Mouse (Mus musculus) gastrocnemius, adult 2 months (tissue): Measurements from ENCODE around the gene Olfr545. TPM values are rescaled to one million over a fixed set of nuclear protein-coding genes. Genes with fewer than 3 reads are reported as not detected.
A peak's percentile ranks its signal among the peaks of the same experiment; 100 is the strongest.
"Not testable (repeated sequence)": the region's sequence is repeated elsewhere in the genome, so short reads cannot be mapped to it uniquely, and the experiment has no call there.

ENCODE experiments used
- DNase-seq: peaks from one replicate; pipeline ENCODE4 v3.0.0; 2022
- H3K27ac ChIP-seq: fragments of 200-600 bp; 2 replicates; pipeline ENCODE4 v1.8.1; 2022; ENCODE audit warnings: mild to moderate bottlenecking
- H3K4me3 ChIP-seq: fragments of 200-600 bp; 2 replicates; pipeline ENCODE4 v1.8.1; 2022; ENCODE audit warnings: mild to moderate bottlenecking, moderate library complexity
- CTCF ChIP-seq: fragments of 200-600 bp; IDR thresholded peaks from 2 replicates; pipeline ENCODE4 v1.8.1; 2022; ENCODE audit warnings: antibody characterized with exemption, mild to moderate bottlenecking, moderate library complexity
- intact Hi-C: fragments of 180-260 bp; cut with DNase I; formaldehyde crosslinking; loops from one replicate; pipeline ENCODE4 v1.15.1; 2025
- total RNA-seq, 2 experiments: library from RNA; stranded (reverse); gene quantifications; 2 replicates each; pipeline ENCODE4 v1.2.3; 2021

Olfr545 gene
- total RNA-seq, 2 experiments from 2014 or later: not detected

GRCm38 (mm10) chr7:102506848-102507247 lies 7.5 kb upstream of the Olfr545 start:
- intact Hi-C loops: no loop called here
- DNase-seq: peak; percentile 72
- Histone ChIP-seq H3K4me3 (no peak overlapping the region), H3K27ac (no peak overlapping the region)
- TF ChIP-seq CTCF: peak; percentile 92

GRCm38 (mm10) chr7:102501986-102502385 lies 2.6 kb upstream of the Olfr545 start:
- intact Hi-C loops: no loop called here
- Histone ChIP-seq H3K4me3 (no peak overlapping the region), H3K27ac (no peak overlapping the region)
- no peak for TF ChIP-seq CTCF
- DNase-seq: no peak

GRCm38 (mm10) chr7:102494416-102494815 lies 5.0 kb downstream of the Olfr545 start:
- DNase-seq: not testable (repeated sequence)

DNA sequence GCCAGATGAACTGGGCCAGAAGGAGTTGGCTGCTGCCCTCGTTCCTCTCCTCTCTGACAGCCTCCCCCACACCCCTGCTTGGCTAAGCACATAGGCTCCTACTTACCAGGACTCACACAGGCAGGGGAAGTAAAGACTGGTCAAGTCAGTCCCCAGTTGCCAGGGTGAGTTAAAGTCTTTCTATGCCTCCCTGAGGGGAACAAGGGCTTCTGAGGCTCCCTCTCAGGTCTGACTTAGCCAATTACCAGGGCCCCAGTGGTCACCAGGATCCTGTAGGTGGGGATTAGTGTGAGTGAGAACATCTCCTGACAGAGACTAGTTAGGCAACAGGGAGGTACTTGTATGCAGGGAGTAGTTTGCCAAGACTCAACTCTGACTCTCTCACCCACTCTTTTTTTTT lies 11.2 kb downstream of the Olfr545 start, which contains the start of gene Olfr544:
Gene Olfr544 (minus strand): TSS at position 153 of the 400 bp plus-strand sequence.
- H3K4me3 ChIP-seq: no peak within 1 kb of the TSS
- intact Hi-C loops: no loop called here
- no peak for DNase-seq
- H3K27ac ChIP-seq: no peak within 1 kb of the TSS
- no peak for TF ChIP-seq CTCF

More at GRCm38 (mm10) chr7:102494416-102494815, 5.0 kb downstream of the Olfr545 start:
- intact Hi-C loops, H3K4me3 ChIP-seq, H3K27ac ChIP-seq: not testable (repeated sequence)
- peak; percentile 7; the same call in 1 of the 2 replicates for TF ChIP-seq CTCF

DNA sequence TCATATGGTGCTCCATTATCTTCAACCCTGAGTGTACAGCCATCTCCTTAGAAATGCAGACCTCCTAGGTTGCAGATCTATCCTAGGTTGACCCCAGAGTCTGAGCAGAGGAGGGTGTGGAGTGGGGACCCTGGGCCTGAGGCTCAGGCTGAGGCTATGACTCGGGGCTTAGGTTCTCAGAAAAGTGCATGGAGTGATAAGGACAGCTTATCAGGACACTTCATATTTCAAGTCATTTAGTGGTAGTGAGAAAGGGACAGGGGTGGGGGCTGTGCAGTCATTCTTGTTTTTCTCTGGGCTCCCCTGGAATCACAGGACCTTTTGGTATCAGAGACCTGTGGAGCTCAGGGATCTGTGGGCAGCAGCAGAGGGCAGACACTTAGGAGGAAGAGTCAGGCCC lies 13.3 kb downstream of the Olfr545 start:
- intact Hi-C loops: no loop called here
- Histone ChIP-seq H3K27ac (no peak overlapping the region), H3K4me3 (no peak overlapping the region)
- no peak for TF ChIP-seq CTCF
- no peak for DNase-seq

GRCm38 (mm10) chr7:102484766-102485165 lies 14.6 kb downstream of the Olfr545 start:
- H3K4me3 ChIP-seq, DNase-seq, H3K27ac ChIP-seq, intact Hi-C loops: not testable (repeated sequence)

GRCm38 (mm10) chr7:102483665-102484064 lies 15.7 kb downstream of the Olfr545 start:
- Histone ChIP-seq H3K4me3 (no peak overlapping the region), H3K27ac (no peak overlapping the region)
- TF ChIP-seq CTCF: no peak
- DNase-seq: no peak
- intact Hi-C loops: no loop called here

DNA sequence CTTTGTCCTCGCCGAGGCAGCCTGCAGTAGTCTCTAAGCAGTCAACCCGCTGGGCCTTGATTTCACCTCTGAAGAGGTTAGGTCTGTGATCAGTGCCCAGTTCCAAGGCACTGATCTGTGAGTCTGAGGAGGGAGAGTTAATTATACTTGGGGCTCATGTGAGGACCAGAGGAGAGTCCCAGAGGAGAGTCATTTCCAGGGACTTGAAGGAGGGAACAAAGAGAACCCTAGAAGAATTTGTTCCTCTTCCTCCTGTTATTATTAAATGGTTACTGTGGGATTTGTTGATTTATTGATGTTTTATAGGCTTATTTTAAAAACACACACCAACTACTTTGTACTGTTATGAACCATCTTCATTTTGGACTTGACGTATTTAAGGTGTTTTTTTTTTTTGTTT lies 17.8 kb downstream of the Olfr545 start, which contains the start of gene Olfr543:
Gene Olfr543 (minus strand): TSS at position 101 of the 400 bp plus-strand sequence.
- DNase-seq: no peak
- Histone ChIP-seq H3K4me3 (no peak within 1 kb of the TSS), H3K27ac (no peak within 1 kb of the TSS)
- intact Hi-C loops: no loop called here
- TF ChIP-seq CTCF: no peak

GRCm38 (mm10) chr7:102480821-102481220 lies 18.6 kb downstream of the Olfr545 start:
- Histone ChIP-seq H3K27ac (no peak overlapping the region), H3K4me3 (no peak overlapping the region)
- intact Hi-C loops: no loop called here
- DNase-seq: no peak
- TF ChIP-seq CTCF: no peak

DNA sequence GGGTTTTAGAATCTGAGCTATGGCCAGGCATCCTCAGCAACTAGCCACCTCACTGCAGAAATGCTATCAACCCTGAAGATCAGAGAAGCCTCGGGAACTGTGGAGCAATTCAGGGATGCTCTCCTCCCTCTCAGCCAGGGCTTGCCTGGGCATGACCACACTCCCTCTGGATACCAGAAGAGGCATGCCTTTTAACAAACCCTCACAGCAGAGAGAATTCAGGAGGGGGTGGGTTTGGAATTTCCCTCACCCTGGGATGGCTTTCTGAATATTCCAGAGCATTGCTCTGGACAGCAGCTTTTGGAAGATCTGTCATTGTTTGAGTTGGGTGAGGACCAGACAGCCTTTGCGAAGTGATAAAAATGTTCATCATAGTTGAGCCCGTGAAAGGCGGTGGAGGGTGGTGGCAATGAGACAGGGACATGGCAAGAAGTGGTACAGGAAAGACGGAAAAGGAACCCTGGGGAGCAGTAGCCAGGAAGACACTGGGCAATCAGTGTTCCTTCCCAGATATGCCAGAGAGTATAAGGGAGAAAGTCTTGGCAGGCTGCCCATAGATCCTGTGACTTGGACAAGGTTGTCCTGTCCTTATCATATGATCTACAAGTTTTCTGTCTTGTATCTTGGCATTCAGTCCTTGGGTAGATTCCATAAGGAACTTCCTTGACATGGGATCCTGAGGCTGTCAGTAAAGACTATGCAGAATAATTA lies 19.9 kb downstream of the Olfr545 start:
- Histone ChIP-seq H3K27ac (no peak overlapping the region), H3K4me3 (no peak overlapping the region)
- intact Hi-C loops: no loop called here
- DNase-seq: no peak
- no peak for TF ChIP-seq CTCF

DNA sequence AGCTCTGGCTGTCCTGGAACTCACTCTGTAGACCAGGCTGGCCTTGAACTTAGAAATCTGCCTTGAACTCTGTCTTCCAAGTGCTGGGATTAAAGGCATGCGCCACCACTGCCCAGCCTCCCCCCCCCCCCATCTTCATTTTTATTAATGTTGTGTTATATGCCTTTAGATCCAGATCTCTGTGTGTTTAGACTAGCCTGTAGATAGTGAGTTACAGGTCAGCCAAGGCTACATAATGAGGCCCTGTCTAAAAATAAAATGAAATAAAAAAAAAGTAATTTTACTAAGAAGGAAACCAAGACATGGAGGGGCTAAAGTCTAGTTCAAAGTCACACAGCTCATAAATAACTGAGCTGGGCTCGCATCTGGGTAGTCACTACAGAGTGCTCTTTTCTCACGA lies 20.4 kb downstream of the Olfr545 start:
- no peak overlapping the region for H3K27ac ChIP-seq
- intact Hi-C loops: no loop called here
- no peak for TF ChIP-seq CTCF
- no peak for DNase-seq
- H3K4me3 ChIP-seq: no peak overlapping the region

GRCm38 (mm10) chr7:102478425-102478824 lies 20.9 kb downstream of the Olfr545 start:
- TF ChIP-seq CTCF: no peak
- no peak for DNase-seq
- H3K27ac ChIP-seq: no peak overlapping the region
- intact Hi-C loops: no loop called here
- H3K4me3 ChIP-seq: no peak overlapping the region

- no peak for DNase-seq
- intact Hi-C loops: no loop called here
- Histone ChIP-seq H3K27ac (no peak overlapping the region), H3K4me3 (no peak overlapping the region)
- no peak for TF ChIP-seq CTCF
Observed at GRCm38 (mm10) chr7:102477377-102477776, 22.0 kb downstream of the Olfr545 start.

- no peak overlapping the region for H3K27ac ChIP-seq
- no peak for DNase-seq
- no peak overlapping the region for H3K4me3 ChIP-seq
- TF ChIP-seq CTCF: no peak
- intact Hi-C loops: no loop called here
Observed at GRCm38 (mm10) chr7:102476601-102477000, 22.8 kb downstream of the Olfr545 start.
